Comparison of ENCODE assay signal across 21 mouse cellular contexts in the genomic region with DNA sequence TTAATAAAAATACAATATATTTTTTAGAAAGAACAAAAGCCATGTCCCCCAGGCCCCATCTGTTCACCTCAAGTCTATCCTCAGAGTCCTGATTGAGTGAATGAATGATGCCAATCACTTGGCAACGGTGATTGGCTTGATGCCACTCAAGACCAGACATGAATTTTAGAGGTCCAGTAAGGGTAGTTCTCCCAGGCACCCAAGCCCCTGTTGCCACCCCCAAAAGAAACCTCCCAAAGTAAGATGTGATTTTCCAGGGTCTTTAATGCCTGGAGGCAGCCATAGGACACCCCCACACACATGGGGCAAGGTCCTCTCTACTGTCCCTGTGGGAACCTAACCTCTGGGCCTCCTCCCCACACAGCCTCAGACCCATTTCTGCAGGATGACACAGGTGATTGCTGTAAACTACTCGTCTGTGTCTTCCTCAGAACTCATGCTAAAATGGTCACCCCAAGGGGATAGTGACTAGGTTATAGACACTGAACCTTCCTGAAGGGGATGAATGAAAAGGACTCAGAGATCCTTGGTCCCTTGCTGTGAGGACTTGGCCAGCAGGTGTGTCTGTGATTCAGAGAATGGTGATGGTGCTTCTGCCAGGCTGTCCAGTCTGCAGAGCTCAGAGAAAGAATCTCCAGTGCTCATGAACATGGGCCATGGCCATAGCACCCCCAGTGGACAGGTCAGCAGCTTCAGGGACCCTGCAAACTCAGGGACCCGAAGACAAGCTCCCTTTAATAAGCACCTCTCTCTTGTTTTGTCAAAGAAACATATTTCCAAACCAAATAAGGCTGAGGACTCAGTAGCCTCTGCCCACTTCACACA. TPM values are rescaled to one million over a fixed set of nuclear protein-coding genes. Genes with fewer than 3 reads are reported as not detected.
DNase-seq lines count a peak whose midpoint lies in the region; ATAC-seq and TF ChIP-seq lines count a peak whose summit lies in the region.
"Had no signal": no experiment of that assay in that cellular context is flagged by ENCODE, and none has a peak within 500 bp of the region (broad histone marks: within the 10 kb centered on the region; RNA-seq: fewer than 3 reads in every experiment).

No protein-coding gene starts in this region.

- TF ChIP-seq CTCF in heart, postnatal 0 days (IDR thresholded peaks at IDR 0.05; ENCODE audit: low read depth), result no peak
- TF ChIP-seq CTCF in stomach, postnatal 0 days (IDR thresholded peaks at IDR 0.05; ENCODE audit: low read depth), result peak; percentile 43

- DNase-seq in heart, postnatal 0 days (ENCODE audit: low spot score), result peak; percentile 2
- DNase-seq in heart, adult 9 months (ENCODE audit: low spot score in 2 of 2), result no peak
- DNase-seq in midbrain, embryonic 10.5 days (ENCODE audit: low spot score), result no peak
- no peak for DNase-seq in midbrain, embryonic 11.5 days (ENCODE audit: low spot score, missing footprints)
- DNase-seq in cerebellum, postnatal 14 days, result peak; percentile 63
- DNase-seq in stomach, postnatal 0 days (ENCODE audit: low spot score), result no peak
- DNase-seq in limb, embryonic 10.5 days (ENCODE audit: low spot score), result no peak
- no peak for DNase-seq in heart, postnatal 14 days
- DNase-seq: adrenal gland, postnatal 25 days had no signal

- 74% methylated on average over 3 of the region's 3 CpGs for WGBS in heart, postnatal 0 days
- 68% methylated on average over 3 of the region's 3 CpGs for WGBS in midbrain, embryonic 10.5 days
- 62% methylated on average over 3 of the region's 3 CpGs for WGBS in midbrain, embryonic 11.5 days
- WGBS in stomach, postnatal 0 days, result 56% methylated on average over 3 of the region's 3 CpGs
- 65% methylated on average over 3 of the region's 3 CpGs for WGBS in limb, embryonic 10.5 days

- ATAC-seq in heart, postnatal 0 days (ENCODE audit: insufficient read depth, low read depth), result no peak
- no peak for ATAC-seq in midbrain, embryonic 11.5 days (ENCODE audit: low FRiP score)
- no peak for ATAC-seq in stomach, postnatal 0 days (ENCODE audit: low FRiP score, low TSS enrichment)
- ATAC-seq: CD4-positive, CD25-positive, alpha-beta regulatory T cell, adult 4 months; forebrain, embryonic 15.5 days had no signal

- H3K27ac ChIP-seq in heart, postnatal 0 days (ENCODE audit: low read depth), result no peak overlapping the region
- H3K27ac ChIP-seq in midbrain, embryonic 10.5 days (replicated peaks), result peak overlapping the region; percentile 61; the same call in 1 of the 2 replicates
- H3K27ac ChIP-seq in midbrain, embryonic 11.5 days (ENCODE audit: low read depth, low read length), result no peak overlapping the region
- H3K27ac ChIP-seq in stomach, postnatal 0 days (replicated peaks), result peak overlapping the region; percentile 86
- H3K27ac ChIP-seq in limb, embryonic 10.5 days, result no peak overlapping the region
- H3K27ac ChIP-seq: forebrain, embryonic 15.5 days; hindbrain, embryonic 12.5 days; liver, embryonic 15.5 days; neural tube, embryonic 15.5 days had no signal

- no peaks in the 10 kb centered on the region for H3K4me1 ChIP-seq in heart, postnatal 0 days (ENCODE audit: control insufficient read depth, insufficient read depth)
- peaks cover 36% of the 10 kb centered on the region for H3K4me1 ChIP-seq in midbrain, embryonic 10.5 days
- peaks cover 8% of the 10 kb centered on the region for H3K4me1 ChIP-seq in midbrain, embryonic 11.5 days (ENCODE audit: control insufficient read depth, insufficient read depth, low read length)
- H3K4me1 ChIP-seq in stomach, postnatal 0 days (replicated peaks; ENCODE audit: control insufficient read depth, insufficient read depth), result no peaks in the 10 kb centered on the region
- H3K4me1 ChIP-seq in limb, embryonic 10.5 days, result peaks cover 38% of the 10 kb centered on the region

- H3K9me3 ChIP-seq in heart, postnatal 0 days (replicated peaks; ENCODE audit: control insufficient read depth, low read length), result no peaks in the 10 kb centered on the region
- H3K9me3 ChIP-seq in midbrain, embryonic 10.5 days (replicated peaks), result no peaks in the 10 kb centered on the region
- no peaks in the 10 kb centered on the region for H3K9me3 ChIP-seq in midbrain, embryonic 11.5 days (ENCODE audit: control insufficient read depth, low read length)
- no peaks in the 10 kb centered on the region for H3K9me3 ChIP-seq in stomach, postnatal 0 days (ENCODE audit: control insufficient read depth, low read length)
- no peaks in the 10 kb centered on the region for H3K9me3 ChIP-seq in limb, embryonic 10.5 days (replicated peaks)
- H3K9me3 ChIP-seq: forebrain, embryonic 15.5 days; hindbrain, embryonic 12.5 days; liver, embryonic 15.5 days; neural tube, embryonic 15.5 days had no signal

- TF ChIP-seq EP300 in heart, postnatal 0 days (IDR thresholded peaks at IDR 0.05; ENCODE audit: low read depth), result no peak
- TF ChIP-seq EP300 in stomach, postnatal 0 days (optimal IDR thresholded peaks at IDR 0.05), result no peak

- H3K4me2 ChIP-seq in heart, postnatal 0 days (ENCODE audit: low read depth, low read length), result no peak overlapping the region
- no peak overlapping the region for H3K4me2 ChIP-seq in midbrain, embryonic 11.5 days
- H3K4me2 ChIP-seq in stomach, postnatal 0 days (replicated peaks; ENCODE audit: low read depth), result no peak overlapping the region
- H3K4me2 ChIP-seq: forebrain, embryonic 15.5 days; heart, embryonic 11.5 days; hindbrain, embryonic 12.5 days; liver, embryonic 15.5 days; neural tube, embryonic 15.5 days had no signal

- H3K4me3 ChIP-seq in heart, postnatal 0 days (ENCODE audit: low read depth, low read length), result no peak overlapping the region
- no peak overlapping the region for H3K4me3 ChIP-seq in midbrain, embryonic 10.5 days
- H3K4me3 ChIP-seq in midbrain, embryonic 11.5 days (ENCODE audit: low read depth, low read length), result no peak overlapping the region
- H3K4me3 ChIP-seq in stomach, postnatal 0 days (ENCODE audit: low read depth, low read length), result no peak overlapping the region
- H3K4me3 ChIP-seq in limb, embryonic 10.5 days, result no peak overlapping the region
- H3K4me3 ChIP-seq: forebrain, embryonic 15.5 days; hindbrain, embryonic 12.5 days; liver, embryonic 15.5 days; neural tube, embryonic 15.5 days had no signal

- H3K27me3 ChIP-seq in heart, postnatal 0 days (ENCODE audit: control insufficient read depth, insufficient read depth, low read length), result no peaks in the 10 kb centered on the region
- H3K27me3 ChIP-seq in midbrain, embryonic 10.5 days (ENCODE audit: low read depth, poor library complexity, severe bottlenecking), result peaks cover 12% of the 10 kb centered on the region; the same call in 1 of the 2 replicates
- H3K27me3 ChIP-seq in midbrain, embryonic 11.5 days (ENCODE audit: control insufficient read depth, insufficient read depth, low read length), result no peaks in the 10 kb centered on the region
- no peaks in the 10 kb centered on the region for H3K27me3 ChIP-seq in stomach, postnatal 0 days (ENCODE audit: control insufficient read depth, insufficient read depth, low read length)
- 0 out of 2 replicates have a peak, but pooled peaks cover 4% of the 10 kb centered on the region for H3K27me3 ChIP-seq in limb, embryonic 10.5 days (ENCODE audit: low read depth, poor library complexity, severe bottlenecking)
- H3K27me3 ChIP-seq: forebrain, embryonic 15.5 days; hindbrain, embryonic 12.5 days; liver, embryonic 15.5 days; neural tube, embryonic 15.5 days had no signal

- intact Hi-C loops in heart, postnatal 14 days (cut with DNase I), result no loop called here

- no peaks in the 10 kb centered on the region for H3K36me3 ChIP-seq in heart, postnatal 0 days (replicated peaks; ENCODE audit: control insufficient read depth, insufficient read depth, low read length)
- H3K36me3 ChIP-seq in midbrain, embryonic 10.5 days, result no peaks in the 10 kb centered on the region
- H3K36me3 ChIP-seq in midbrain, embryonic 11.5 days (ENCODE audit: control insufficient read depth, insufficient read depth, low read length), result no peaks in the 10 kb centered on the region
- H3K36me3 ChIP-seq in stomach, postnatal 0 days (ENCODE audit: control insufficient read depth, insufficient read depth, low read length), result no peaks in the 10 kb centered on the region
- no peaks in the 10 kb centered on the region for H3K36me3 ChIP-seq in limb, embryonic 10.5 days
- H3K36me3 ChIP-seq: forebrain, embryonic 15.5 days; hindbrain, embryonic 12.5 days; liver, embryonic 15.5 days; neural tube, embryonic 15.5 days had no signal

- H3K9ac ChIP-seq in heart, postnatal 0 days (replicated peaks; ENCODE audit: low read depth, low read length), result no peak overlapping the region
- no peak overlapping the region for H3K9ac ChIP-seq in midbrain, embryonic 11.5 days (ENCODE audit: low read length)
- H3K9ac ChIP-seq in stomach, postnatal 0 days (ENCODE audit: low read length), result no peak overlapping the region
- H3K9ac ChIP-seq: forebrain, embryonic 15.5 days; hindbrain, embryonic 12.5 days; liver, embryonic 15.5 days; neural tube, embryonic 15.5 days had no signal

RNA-seq across cellular contexts. Expression of gene Mrgprf, which starts 1.8 kb away (rescaled TPM):
- 1.0 and 4.2 TPM in 2 replicates for total RNA-seq in heart, postnatal 0 days (2014; rRNA removed; ENCODE audit: low replicate concordance)
- 1.4 and 1.8 TPM in 2 replicates for polyA plus RNA-seq in heart, postnatal 0 days (2015; fragmentation: Nextera tagmentation; extraction: Ambion mirVana)
- polyA plus RNA-seq in midbrain, embryonic 10.5 days (2016; fragmentation: Nextera tagmentation; extraction: Ambion mirVana), result 0.37 and 0.63 TPM in 2 replicates
- 0.51 and 0.87 TPM in 2 replicates for polyA plus RNA-seq in midbrain, embryonic 11.5 days (2014; fragmentation: Nextera tagmentation; extraction: Ambion mirVana)
- 9.3 and 9.8 TPM in 2 replicates for polyA plus RNA-seq in stomach, postnatal 0 days (2015; fragmentation: Nextera tagmentation; extraction: Ambion mirVana)
- polyA plus RNA-seq in limb, embryonic 10.5 days (2016; fragmentation: Nextera tagmentation; extraction: Ambion mirVana), result 0.09 TPM in 1 of 2 replicates, not detected in the other
- 1 to 10 TPM; 4.8 to 7.1 TPM for total RNA-seq in heart, postnatal 14 days (2021)
- total RNA-seq: megakaryocyte, adult 5-6 weeks; monocyte, adult 5-6 weeks had no signal
- polyA plus RNA-seq: CD4-positive, CD25-positive, alpha-beta regulatory T cell, adult 4 months had no signal

RNA-seq across cellular contexts. Expression of gene Tpcn2, which starts 15.1 kb away (rescaled TPM):
- 5.5 and 6.1 TPM in 2 replicates for total RNA-seq in heart, postnatal 0 days (2014; rRNA removed; ENCODE audit: low replicate concordance)
- 2.7 TPM in 2 replicates for polyA plus RNA-seq in heart, postnatal 0 days (2015; fragmentation: Nextera tagmentation; extraction: Ambion mirVana)
- polyA plus RNA-seq in midbrain, embryonic 10.5 days (2016; fragmentation: Nextera tagmentation; extraction: Ambion mirVana), result 5.4 and 6.8 TPM in 2 replicates
- polyA plus RNA-seq in midbrain, embryonic 11.5 days (2014; fragmentation: Nextera tagmentation; extraction: Ambion mirVana), result 1.5 and 1.9 TPM in 2 replicates
- 5.3 and 5.8 TPM in 2 replicates for polyA plus RNA-seq in stomach, postnatal 0 days (2015; fragmentation: Nextera tagmentation; extraction: Ambion mirVana)
- 7.2 TPM in 2 replicates for polyA plus RNA-seq in limb, embryonic 10.5 days (2016; fragmentation: Nextera tagmentation; extraction: Ambion mirVana)
- total RNA-seq in heart, postnatal 14 days (2021), result 1 to 10 TPM; 6.0 to 6.2 TPM

RNA-seq across cellular contexts. Expression of gene Mrgprd, which starts 15.8 kb away (rescaled TPM):
- not detected in 2 replicates for total RNA-seq in heart, postnatal 0 days (2014; rRNA removed; ENCODE audit: low replicate concordance)
- polyA plus RNA-seq in heart, postnatal 0 days (2015; fragmentation: Nextera tagmentation; extraction: Ambion mirVana), result not detected in 2 replicates
- not detected in 2 replicates for polyA plus RNA-seq in midbrain, embryonic 10.5 days (2016; fragmentation: Nextera tagmentation; extraction: Ambion mirVana)
- not detected in 2 replicates for polyA plus RNA-seq in midbrain, embryonic 11.5 days (2014; fragmentation: Nextera tagmentation; extraction: Ambion mirVana)
- polyA plus RNA-seq in stomach, postnatal 0 days (2015; fragmentation: Nextera tagmentation; extraction: Ambion mirVana), result not detected in 2 replicates
- not detected in 2 replicates for polyA plus RNA-seq in limb, embryonic 10.5 days (2016; fragmentation: Nextera tagmentation; extraction: Ambion mirVana)
- not detected for total RNA-seq in heart, postnatal 14 days (2021)
- total RNA-seq: adrenal gland, postnatal 25 days; gastrocnemius, adult 8-10 months; layer of hippocampus, adult 18-20 months; left cerebral cortex, postnatal 4 days; megakaryocyte, adult 5-6 weeks; monocyte, adult 5-6 weeks had no signal
- polyA plus RNA-seq: embryonic facial prominence, embryonic 14.5 days; forebrain, embryonic 15.5 days; heart, embryonic 11.5 days; hindbrain, embryonic 12.5 days; liver, embryonic 15.5 days had no signal

Comparison
In these comparisons a context has a peak if more than half of its experiments do, and no peak if none do; other contexts are left out.
1. DNase-seq: peak in heart, postnatal 0 days (single experiment) and cerebellum, postnatal 14 days (2 of 2); none in heart, adult 9 months (0 of 2), midbrain, embryonic 10.5 days (single experiment), midbrain, embryonic 11.5 days (single experiment), stomach, postnatal 0 days (single experiment), limb, embryonic 10.5 days (single experiment) and heart, postnatal 14 days (0 of 2).
2. H3K27ac ChIP-seq: peak in midbrain, embryonic 10.5 days (single experiment) and stomach, postnatal 0 days (single experiment); none in heart, postnatal 0 days (single experiment), midbrain, embryonic 11.5 days (single experiment) and limb, embryonic 10.5 days (single experiment).